Mouse (Mus musculus) embryonic facial prominence, embryonic 15.5 days (tissue): Measurements from ENCODE around the gene Pank1. TPM values are rescaled to one million over a fixed set of nuclear protein-coding genes. Genes with fewer than 3 reads are reported as not detected.

ENCODE experiments used
- ATAC-seq: fragments of 200-750 bp; cut with Nextera tagmentation; 2 replicates; pipeline ENCODE4 v1.8.0; 2017; ENCODE audit warnings: low read depth, moderate TSS enrichment; ENCODE audit not compliant: insufficient number of reproducible peaks, low FRiP score, low TSS enrichment
- H3K27ac ChIP-seq: fragments of 300-500 bp; sonication (generic); replicated peaks from 2 replicates; pipeline ENCODE4 v1.5.1; 2015; ENCODE audit warnings: mild to moderate bottlenecking, inconsistent platforms
- H3K27me3 ChIP-seq: fragments of 300-500 bp; sonication (generic); 2 replicates; pipeline ENCODE4 v1.6.1; 2015; ENCODE audit warnings: inconsistent platforms
- H3K36me3 ChIP-seq: fragments of 300-500 bp; sonication (generic); 2 replicates; pipeline ENCODE4 v1.6.1; 2015; ENCODE audit warnings: mild to moderate bottlenecking, inconsistent platforms
- H3K4me1 ChIP-seq: fragments of 300-500 bp; sonication (generic); 2 replicates; pipeline ENCODE4 v1.6.1; 2015; ENCODE audit warnings: inconsistent platforms
- H3K4me2 ChIP-seq: fragments of 300-500 bp; sonication (generic); replicated peaks from 2 replicates; pipeline ENCODE4 v1.6.1; 2015; ENCODE audit warnings: mild to moderate bottlenecking, inconsistent platforms
- H3K4me3 ChIP-seq: fragments of 300-500 bp; sonication (generic); replicated peaks from 2 replicates; pipeline ENCODE4 v1.5.1; 2015; ENCODE audit warnings: mild to moderate bottlenecking, inconsistent platforms
- H3K9ac ChIP-seq: fragments of 300-500 bp; sonication (generic); 2 replicates; pipeline ENCODE4 v1.6.1; 2015; ENCODE audit warnings: inconsistent platforms
- H3K9me3 ChIP-seq: fragments of 300-500 bp; sonication (generic); replicated peaks from 2 replicates; pipeline ENCODE4 v1.6.1; 2016; ENCODE audit warnings: inconsistent platforms
- WGBS: fragments of 180-500 bp; shearing (Covaris S2); methylation state at CpG from one replicate; pipeline ENCODE4 v1.1.7; 2015; 5-methylcytosine and 5-hydroxymethylcytosine counted together
- polyA plus RNA-seq: library from polyadenylated mRNA; unstranded; fragments of >200 nt; fragmentation: Nextera tagmentation; extraction: Ambion mirVana; gene quantifications from 2 replicates; pipeline ENCODE4 v1.2.1, GENCODE M21; 2015

Gene Pank1
- 7.5 and 7.7 TPM in 2 replicates for polyA plus RNA-seq

DNA sequence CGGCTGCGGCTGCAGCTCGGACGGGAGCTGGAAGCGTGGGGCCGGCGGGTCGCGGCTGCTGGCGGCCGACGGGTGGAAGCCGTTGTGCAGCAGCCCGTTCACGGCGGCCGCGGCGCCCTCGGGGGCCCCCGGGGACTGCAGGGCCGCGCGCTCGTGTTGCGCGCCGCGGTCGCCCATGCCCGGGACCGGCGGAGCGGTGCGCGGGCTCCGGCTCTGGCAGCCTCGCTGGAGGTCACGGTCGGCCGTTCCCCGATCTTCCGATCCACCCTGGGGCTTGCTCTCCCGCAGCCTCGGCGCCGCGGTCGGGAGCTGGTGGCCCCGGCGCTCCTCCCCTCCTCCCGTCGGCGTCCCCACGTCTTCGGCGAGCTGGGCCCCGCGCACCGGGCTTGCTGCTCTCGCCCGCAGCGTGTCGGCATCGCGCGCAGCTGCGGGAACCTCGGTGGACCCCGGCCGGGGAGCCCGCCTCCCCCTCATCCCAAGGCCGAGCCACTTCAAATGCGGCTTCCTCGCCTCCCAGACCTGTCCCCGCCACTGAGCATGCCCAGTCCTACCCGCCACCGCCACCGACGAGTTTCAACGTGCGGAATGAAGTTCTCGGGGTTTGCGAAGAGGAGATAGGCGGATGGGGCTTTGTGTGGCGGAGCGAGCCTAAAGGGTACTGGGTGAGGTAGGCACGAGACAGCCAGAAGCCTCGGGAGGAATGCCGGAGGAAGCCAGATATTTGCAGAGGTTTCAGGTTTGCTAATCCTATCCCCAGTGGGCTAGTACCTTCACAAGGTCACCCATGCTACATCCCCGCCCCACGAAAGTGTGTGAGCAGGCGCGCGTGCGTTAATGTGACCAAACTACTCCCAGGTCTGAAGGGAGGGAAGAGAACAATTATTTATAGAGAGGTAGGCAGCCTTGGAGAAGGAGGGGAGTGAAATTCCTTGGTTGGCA lies at the start of gene Pank1:
TSS of gene Pank1 (minus strand) at position 853 of the 939 bp plus-strand sequence.
- peak within 1 kb of the TSS; percentile 93 for H3K9ac ChIP-seq
- peaks cover 13% of the 10 kb centered on the region for H3K4me1 ChIP-seq
- ATAC-seq: peak; percentile 47
- H3K4me3 ChIP-seq: peak within 1 kb of the TSS; percentile 89
- H3K27me3 ChIP-seq: no peaks in the 10 kb centered on the region
- H3K27ac ChIP-seq: peak within 1 kb of the TSS; percentile 98
- peak within 1 kb of the TSS; percentile 75 for H3K4me2 ChIP-seq
- H3K9me3 ChIP-seq: no peaks in the 10 kb centered on the region
- H3K36me3 ChIP-seq: no peaks in the 10 kb centered on the region
- WGBS: under 1% methylated on average over 94 of the region's 96 CpGs

DNA sequence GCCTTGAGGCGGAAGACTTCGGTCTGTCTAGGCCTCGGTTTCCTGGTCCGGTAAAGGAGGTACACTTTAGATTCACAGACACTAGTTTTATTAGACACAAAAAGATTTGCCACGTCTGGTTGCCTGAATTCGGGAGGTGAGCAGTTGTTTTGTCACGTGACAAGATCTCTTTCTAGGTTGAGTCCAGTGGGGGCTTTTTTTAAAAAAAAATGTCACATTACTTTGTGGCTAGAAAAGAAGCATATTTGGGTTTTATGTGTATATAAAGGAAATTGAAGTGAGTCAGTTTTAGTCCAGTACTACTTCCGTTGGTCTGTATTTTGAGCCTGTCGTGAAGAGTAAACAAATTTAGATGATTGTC lies 43.3 kb upstream of the Pank1 start:
- peak overlapping the region; percentile 54 for H3K4me2 ChIP-seq
- H3K27me3 ChIP-seq: no peaks in the 10 kb centered on the region
- H3K9ac ChIP-seq: peak overlapping the region; percentile 60; the same call in 1 of the 2 replicates
- no peak for ATAC-seq
- WGBS: under 1% methylated on average over 9 of the region's 9 CpGs
- no peaks in the 10 kb centered on the region for H3K9me3 ChIP-seq
- 0 out of 2 replicates have a peak, but pooled peaks cover 6% of the 10 kb centered on the region for H3K36me3 ChIP-seq
- H3K4me3 ChIP-seq: peak overlapping the region; percentile 71
- H3K4me1 ChIP-seq: peaks cover 3% of the 10 kb centered on the region; the same call in 1 of the 2 replicates
- H3K27ac ChIP-seq: no peak overlapping the region

DNA sequence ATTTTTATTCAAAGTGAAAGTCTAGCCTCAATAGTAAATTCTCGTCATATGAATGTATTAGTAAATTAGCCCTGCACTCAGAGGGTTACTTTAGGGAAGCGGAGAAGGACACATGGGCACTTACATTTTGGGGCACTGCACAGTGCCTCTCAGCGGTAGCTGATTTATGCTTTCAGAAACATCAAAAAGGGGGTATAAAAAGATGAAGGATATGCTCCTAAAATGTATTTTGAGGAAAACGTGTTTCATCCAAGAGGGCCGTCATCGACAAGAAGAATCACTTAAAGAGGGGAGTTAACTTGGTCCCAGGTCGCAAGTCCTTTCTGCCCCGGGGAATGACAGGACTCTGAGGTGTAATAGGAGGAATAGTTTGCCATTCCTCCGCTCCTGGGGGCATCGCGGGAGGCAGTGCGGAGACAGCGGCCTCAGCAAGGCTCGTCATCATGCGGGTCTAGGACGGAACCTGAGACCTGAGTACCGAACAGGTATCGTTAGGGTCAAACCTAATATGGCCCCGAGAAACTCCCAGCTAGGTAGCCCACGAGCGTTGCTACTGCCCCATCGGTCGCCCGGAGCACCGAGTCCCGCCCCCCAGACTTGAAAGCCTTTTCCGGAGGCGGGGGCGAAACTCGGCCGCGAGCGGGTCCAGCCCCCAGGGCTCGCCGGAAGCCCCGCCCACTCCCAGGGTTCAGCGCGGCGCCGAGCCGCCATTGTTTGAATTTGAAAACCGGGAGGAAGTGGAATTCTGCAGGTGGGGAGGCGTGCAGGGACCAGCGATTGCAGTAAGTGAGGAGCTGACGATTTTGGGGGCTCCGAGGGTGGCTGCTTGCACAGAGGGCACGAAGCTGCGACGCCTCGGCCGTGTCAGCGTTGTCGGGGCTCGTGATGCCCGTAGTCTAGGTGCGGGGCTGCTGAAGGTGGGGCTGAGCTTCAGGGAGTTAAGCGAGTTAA lies 42.7 kb upstream of the Pank1 start, which contains the start of gene Kif20b:
TSS of gene Kif20b (plus strand) at position 710 of the 951 bp plus-strand sequence.
- H3K4me1 ChIP-seq: peaks cover 3% of the 10 kb centered on the region; the same call in 1 of the 2 replicates
- H3K4me3 ChIP-seq: peak within 1 kb of the TSS; percentile 71
- H3K4me2 ChIP-seq: peak within 1 kb of the TSS; percentile 54
- no peaks in the 10 kb centered on the region for H3K27me3 ChIP-seq
- WGBS: under 1% methylated on average over 57 of the region's 57 CpGs
- ATAC-seq: peak; percentile 88
- H3K9me3 ChIP-seq: no peaks in the 10 kb centered on the region
- peak within 1 kb of the TSS; percentile 85 for H3K27ac ChIP-seq
- H3K36me3 ChIP-seq: 0 out of 2 replicates have a peak, but pooled peaks cover 6% of the 10 kb centered on the region
- peak within 1 kb of the TSS; percentile 60 for H3K9ac ChIP-seq

DNA sequence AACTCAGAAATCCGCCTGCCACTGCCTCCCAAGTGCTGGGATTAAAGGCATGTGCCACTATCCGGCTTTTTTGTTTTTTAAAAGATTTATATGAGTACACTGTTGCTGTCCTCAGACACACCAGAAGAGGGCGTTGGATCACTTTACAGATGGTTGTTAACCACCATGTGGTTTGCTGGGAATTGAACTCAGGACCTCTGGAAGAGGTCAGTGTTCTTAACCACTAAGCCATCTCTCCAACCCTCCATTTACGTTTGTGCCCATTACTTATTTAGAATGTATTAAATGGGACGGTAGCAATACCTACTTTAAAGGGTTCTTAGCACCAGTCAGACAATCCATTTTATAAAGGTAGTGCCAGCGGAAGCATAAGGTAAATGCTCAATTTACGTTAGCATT lies 42.0 kb upstream of the Pank1 start:
- 0 out of 2 replicates have a peak, but pooled peaks cover 6% of the 10 kb centered on the region for H3K36me3 ChIP-seq
- H3K9ac ChIP-seq: no peak overlapping the region
- ATAC-seq: no peak
- 20% methylated on average over 7 of the region's 7 CpGs for WGBS
- no peaks in the 10 kb centered on the region for H3K27me3 ChIP-seq
- H3K4me3 ChIP-seq: peak overlapping the region; percentile 71
- no peaks in the 10 kb centered on the region for H3K9me3 ChIP-seq
- peak overlapping the region; percentile 54 for H3K4me2 ChIP-seq
- H3K4me1 ChIP-seq: peaks cover 3% of the 10 kb centered on the region; the same call in 1 of the 2 replicates
- peak overlapping the region; percentile 85 for H3K27ac ChIP-seq

DNA sequence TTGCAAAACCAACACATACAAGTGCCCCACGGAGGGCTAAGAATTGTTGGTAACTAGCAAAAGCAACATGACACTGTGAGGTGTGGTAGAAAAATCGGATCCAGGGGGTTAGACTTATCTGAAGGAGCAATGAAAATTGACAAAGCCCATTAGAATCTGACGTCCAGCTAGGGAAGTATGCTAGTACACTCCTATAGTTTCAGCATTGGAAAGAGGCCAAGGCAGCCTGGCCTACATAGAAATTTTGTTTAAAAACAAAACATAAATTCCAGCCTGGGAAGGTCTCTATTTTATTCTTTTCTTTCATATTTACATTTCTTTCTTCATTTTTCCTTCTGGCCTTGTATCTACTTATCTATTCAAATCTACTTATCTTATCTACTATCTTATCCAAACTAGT lies 41.3 kb upstream of the Pank1 start:
- 59% methylated on average over 3 of the region's 3 CpGs for WGBS
- ATAC-seq: no peak
- H3K27ac ChIP-seq: no peak overlapping the region
- no peaks in the 10 kb centered on the region for H3K27me3 ChIP-seq
- no peak overlapping the region for H3K4me2 ChIP-seq
- H3K36me3 ChIP-seq: 0 out of 2 replicates have a peak, but pooled peaks cover 6% of the 10 kb centered on the region
- no peak overlapping the region for H3K9ac ChIP-seq
- H3K9me3 ChIP-seq: no peaks in the 10 kb centered on the region
- H3K4me1 ChIP-seq: peaks cover 3% of the 10 kb centered on the region; the same call in 1 of the 2 replicates
- no peak overlapping the region for H3K4me3 ChIP-seq

DNA sequence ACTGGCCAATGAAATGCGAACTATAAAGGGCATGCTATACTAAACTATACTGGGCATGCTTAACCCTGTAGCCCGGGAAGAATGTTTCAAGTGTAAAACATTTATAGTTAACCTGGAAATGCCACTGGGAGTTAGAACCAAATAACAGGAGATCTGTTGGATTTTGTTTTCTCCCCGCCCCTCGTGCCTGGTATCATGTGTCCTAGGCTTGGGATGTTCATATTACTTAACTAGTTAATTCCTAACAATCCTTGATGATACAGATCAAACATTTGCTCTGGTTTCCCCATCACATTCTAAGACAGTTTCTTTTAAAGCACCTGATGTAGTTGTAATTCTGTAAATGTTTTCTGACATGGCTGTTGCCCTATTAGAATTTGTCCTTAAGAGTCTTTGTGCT lies 40.8 kb upstream of the Pank1 start:
- 74% methylated on average over 4 of the region's 4 CpGs for WGBS
- Histone ChIP-seq H3K9ac (no peak overlapping the region), H3K36me3 (0 out of 2 replicates have a peak, but pooled peaks cover 2% of the 10 kb centered on the region), H3K9me3 (no peaks in the 10 kb centered on the region), H3K27ac (no peak overlapping the region), H3K4me1 (peaks cover 3% of the 10 kb centered on the region; the same call in 1 of the 2 replicates), H3K4me2 (no peak overlapping the region), H3K4me3 (no peak overlapping the region), H3K27me3 (no peaks in the 10 kb centered on the region)
- no peak for ATAC-seq

DNA sequence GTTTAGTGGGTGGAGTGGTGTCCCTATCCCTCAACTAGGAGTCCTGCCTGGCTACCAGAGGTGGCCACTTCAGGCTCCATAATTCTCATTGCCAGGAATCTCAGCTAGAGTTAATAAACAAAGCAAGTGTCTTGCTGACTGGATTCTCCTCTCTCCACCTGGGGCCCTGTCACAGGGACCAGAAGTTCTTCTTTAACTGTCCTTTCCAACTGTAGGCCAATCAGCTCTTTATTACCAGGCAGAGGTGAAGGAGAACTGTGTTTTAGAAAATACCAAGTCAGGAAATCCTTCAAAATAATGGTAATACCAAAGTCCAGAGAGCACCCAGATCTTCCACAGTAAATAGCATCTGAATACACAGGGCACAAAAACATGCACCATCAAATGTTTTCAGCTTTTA lies 33.1 kb upstream of the Pank1 start:
- no peaks in the 10 kb centered on the region for H3K9me3 ChIP-seq
- no peak for ATAC-seq

DNA sequence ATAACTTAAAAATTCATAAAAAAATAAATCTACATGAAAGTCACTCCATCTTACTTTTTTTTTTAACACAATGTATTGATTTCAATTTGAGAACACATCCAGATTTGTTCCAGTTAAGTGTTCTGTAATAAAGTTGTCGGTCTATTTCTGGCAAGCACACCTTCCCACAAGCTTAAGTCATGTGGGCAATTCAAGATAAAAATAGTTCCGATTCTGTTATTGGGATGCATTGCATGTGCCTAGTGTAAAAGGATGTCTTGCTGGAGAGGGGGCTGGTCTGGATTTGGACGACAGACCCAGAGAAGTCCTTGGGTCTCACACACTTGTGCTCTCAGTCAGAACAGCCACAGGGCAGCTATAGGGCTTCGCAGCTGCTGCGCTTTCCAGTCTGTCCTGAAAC lies 27.5 kb upstream of the Pank1 start:
- H3K27ac ChIP-seq: no peak overlapping the region
- no peak overlapping the region for H3K9ac ChIP-seq
- H3K36me3 ChIP-seq: no peaks in the 10 kb centered on the region
- H3K4me3 ChIP-seq: no peak overlapping the region
- H3K4me1 ChIP-seq: no peaks in the 10 kb centered on the region
- WGBS: 63% methylated on average over 5 of the region's 5 CpGs
- H3K27me3 ChIP-seq: no peaks in the 10 kb centered on the region
- no peaks in the 10 kb centered on the region for H3K9me3 ChIP-seq
- no peak for ATAC-seq
- no peak overlapping the region for H3K4me2 ChIP-seq

More for the DNA sequence above, 33.1 kb upstream of the Pank1 start:
- Histone ChIP-seq H3K27ac (no peak overlapping the region), H3K4me1 (no peaks in the 10 kb centered on the region), H3K4me3 (no peak overlapping the region), H3K27me3 (no peaks in the 10 kb centered on the region), H3K9ac (no peak overlapping the region), H3K36me3 (no peaks in the 10 kb centered on the region), H3K4me2 (no peak overlapping the region)

DNA sequence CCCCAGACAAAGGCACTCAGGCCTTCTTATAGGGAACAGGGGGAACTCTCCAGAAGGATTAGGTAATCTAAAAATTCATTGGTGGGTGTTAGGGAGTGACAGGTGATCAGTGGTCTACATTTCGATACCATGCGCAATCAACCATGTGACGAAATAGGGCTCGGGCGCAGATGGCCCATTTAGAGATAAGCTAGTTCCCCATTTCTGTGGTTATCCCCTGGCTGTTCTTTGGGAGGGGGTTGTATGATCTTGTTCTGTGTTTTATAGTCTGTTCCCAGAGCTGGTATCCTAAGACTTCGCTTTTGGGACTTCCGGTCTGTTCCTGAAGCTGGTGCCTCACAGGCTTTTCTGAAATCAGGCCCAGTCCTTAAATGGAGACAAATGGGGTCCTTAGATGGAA lies 26.2 kb upstream of the Pank1 start:
- Histone ChIP-seq H3K4me3 (no peak overlapping the region), H3K9ac (no peak overlapping the region), H3K9me3 (no peaks in the 10 kb centered on the region), H3K27ac (no peak overlapping the region), H3K4me1 (no peaks in the 10 kb centered on the region), H3K27me3 (no peaks in the 10 kb centered on the region), H3K4me2 (no peak overlapping the region), H3K36me3 (no peaks in the 10 kb centered on the region)
- 93% methylated on average over 7 of the region's 7 CpGs for WGBS
- ATAC-seq: no peak

DNA sequence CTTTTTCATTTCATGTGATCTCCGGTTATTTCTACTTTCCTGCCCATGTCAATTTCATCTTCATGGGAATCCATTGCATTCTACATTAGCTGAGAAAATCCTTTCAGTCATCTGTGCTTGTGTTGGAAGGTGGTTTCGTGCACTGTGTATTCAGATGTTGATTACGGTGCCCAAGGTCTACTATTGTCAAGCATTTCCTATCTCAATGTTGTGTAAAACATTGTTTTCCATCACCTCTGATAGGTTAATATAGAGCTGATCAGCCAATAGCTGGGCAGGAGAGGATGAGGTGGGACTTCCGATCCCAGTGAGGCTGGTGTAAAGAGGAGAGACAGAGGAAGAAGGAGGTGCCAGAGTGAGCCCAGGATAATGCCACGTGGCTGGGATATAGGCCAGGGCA lies 24.8 kb upstream of the Pank1 start:
- Histone ChIP-seq H3K36me3 (no peaks in the 10 kb centered on the region), H3K9me3 (no peaks in the 10 kb centered on the region), H3K27me3 (no peaks in the 10 kb centered on the region), H3K9ac (no peak overlapping the region), H3K4me3 (no peak overlapping the region), H3K4me2 (no peak overlapping the region), H3K4me1 (no peaks in the 10 kb centered on the region), H3K27ac (no peak overlapping the region)
- 77% methylated on average over 5 of the region's 5 CpGs for WGBS
- no peak for ATAC-seq

DNA sequence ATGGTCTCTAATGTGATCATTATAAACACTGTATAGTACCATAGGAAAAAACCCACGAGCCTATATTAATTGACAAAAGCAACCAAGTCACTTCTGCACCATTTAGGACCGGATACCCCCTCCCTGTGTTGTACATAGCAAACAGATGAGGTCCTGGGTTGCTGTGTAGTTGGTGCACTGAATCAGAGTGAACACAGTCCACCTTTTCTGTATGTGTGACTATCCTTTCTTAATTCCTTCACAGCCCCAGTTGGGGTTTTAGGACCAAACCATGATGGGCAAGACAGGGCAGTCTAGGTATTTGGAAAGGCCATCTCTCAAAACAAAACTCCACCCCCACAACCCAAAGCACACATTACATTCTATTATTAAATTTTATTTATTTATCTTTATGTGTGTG lies 22.5 kb upstream of the Pank1 start:
- no peaks in the 10 kb centered on the region for H3K4me1 ChIP-seq
- 80% methylated on average over 2 of the region's 2 CpGs for WGBS
- no peaks in the 10 kb centered on the region for H3K27me3 ChIP-seq
- no peak overlapping the region for H3K4me3 ChIP-seq
- H3K27ac ChIP-seq: no peak overlapping the region
- no peak overlapping the region for H3K9ac ChIP-seq
- H3K4me2 ChIP-seq: no peak overlapping the region
- no peak for ATAC-seq
- no peaks in the 10 kb centered on the region for H3K36me3 ChIP-seq
- no peaks in the 10 kb centered on the region for H3K9me3 ChIP-seq
